Mouse (Mus musculus) C2C12 (cell line): ENCODE data around the gene Tas2r143. TPM values are rescaled to one million over a fixed set of nuclear protein-coding genes. Genes with fewer than 3 reads are reported as not detected.

Source experiments
- H3K27me3 ChIP-seq: one replicate; pipeline ENCODE4 v1.6.1; 2011; ENCODE audit not compliant: control insufficient read depth, insufficient read depth, insufficient read length
- H3K36me3 ChIP-seq: one replicate; pipeline ENCODE4 v1.6.1; 2011; ENCODE audit not compliant: control insufficient read depth, insufficient read depth
- H3K4me3 ChIP-seq: one replicate; pipeline ENCODE4 v1.5.1; 2011; ENCODE audit warnings: mild to moderate bottlenecking, control low read depth; ENCODE audit not compliant: poor library complexity, insufficient read depth, severe bottlenecking
- H3K79me2 ChIP-seq: one replicate; pipeline ENCODE4 v1.6.1; 2011; ENCODE audit not compliant: control insufficient read depth, insufficient read depth
- H3K79me3 ChIP-seq: one replicate; pipeline ENCODE4 v1.6.1; 2011; ENCODE audit warnings: low read depth, control low read depth
- H3ac ChIP-seq: one replicate; pipeline ENCODE3; 2011; ENCODE audit warnings: low read depth; ENCODE audit not compliant: control insufficient read depth, insufficient read length
- CEBPB ChIP-seq: IDR thresholded peaks from one replicate; pipeline ENCODE4 v1.6.1; 2011; ENCODE audit warnings: low read depth, mild to moderate bottlenecking, control low read depth, moderate library complexity
- CTCF ChIP-seq: IDR thresholded peaks from one replicate; pipeline ENCODE4 v1.5.1; 2011; ENCODE audit not compliant: control insufficient read depth, insufficient read depth, insufficient read length
- FOSL1 ChIP-seq: IDR thresholded peaks from one replicate; pipeline ENCODE4 v1.8.0; 2011; ENCODE audit warnings: mild to moderate bottlenecking, low read length; ENCODE audit not compliant: poor library complexity, insufficient read depth, severe bottlenecking
- MAX ChIP-seq: IDR thresholded peaks from one replicate; pipeline ENCODE4 v1.6.1; 2011; ENCODE audit warnings: mild to moderate bottlenecking, control low read depth
- MYOD1 ChIP-seq: IDR thresholded peaks from one replicate; pipeline ENCODE4 v1.6.1; 2011; ENCODE audit warnings: low read depth; ENCODE audit not compliant: control insufficient read depth, insufficient read length
- MYOG ChIP-seq: IDR thresholded peaks from one replicate; pipeline ENCODE4 v1.6.1; 2011; ENCODE audit not compliant: control insufficient read depth, insufficient read length; ENCODE audit errors: extremely low read depth
- USF1 ChIP-seq: IDR thresholded peaks from one replicate; pipeline ENCODE4 v1.6.1; 2011; ENCODE audit warnings: low read depth, mild to moderate bottlenecking, control low read depth, moderate library complexity
- polyA plus RNA-seq: library from polyadenylated mRNA; unstranded; fragments of >200 nt; fragmentation: generic; extraction: Trizol; gene quantifications from one replicate; pipeline ENCODE4 v1.2.1, GENCODE M21; 2012; ENCODE audit warnings: missing spikeins

Gene Tas2r143
- polyA plus RNA-seq, 1 experiment, result not detected

DNA sequence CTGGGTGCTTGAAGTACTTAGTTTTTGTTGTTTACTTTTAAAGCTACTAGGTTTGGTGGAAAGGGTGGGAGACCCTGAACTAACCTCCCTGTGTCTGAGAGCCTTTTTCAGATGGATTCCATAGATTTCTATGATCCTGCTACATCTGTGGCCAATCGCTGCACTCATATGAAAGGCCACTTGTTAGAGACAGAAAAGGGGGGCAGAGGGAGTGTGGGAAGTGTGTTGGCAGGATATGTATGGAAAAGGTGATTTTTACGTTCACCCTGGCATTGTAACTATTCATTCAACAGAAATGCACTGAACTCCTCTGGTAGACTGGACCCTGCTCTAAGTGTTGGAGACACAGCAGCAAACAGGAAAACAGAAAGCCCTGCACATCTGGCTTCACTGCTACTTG lies 18.8 kb upstream of the Tas2r143 start:
- Histone ChIP-seq H3K4me3 (no peak overlapping the region), H3K79me3 (no peaks in the 10 kb centered on the region), H3ac (no peak overlapping the region), H3K27me3 (no peaks in the 10 kb centered on the region), H3K79me2 (no peaks in the 10 kb centered on the region), H3K36me3 (no peaks in the 10 kb centered on the region)
- TF ChIP-seq MYOG, result no peak
- no peak for TF ChIP-seq MAX
- TF ChIP-seq USF1, result no peak
- TF ChIP-seq MYOD1, result no peak
- no peak for TF ChIP-seq CTCF
- TF ChIP-seq CEBPB, result no peak
- no peak for TF ChIP-seq FOSL1

DNA sequence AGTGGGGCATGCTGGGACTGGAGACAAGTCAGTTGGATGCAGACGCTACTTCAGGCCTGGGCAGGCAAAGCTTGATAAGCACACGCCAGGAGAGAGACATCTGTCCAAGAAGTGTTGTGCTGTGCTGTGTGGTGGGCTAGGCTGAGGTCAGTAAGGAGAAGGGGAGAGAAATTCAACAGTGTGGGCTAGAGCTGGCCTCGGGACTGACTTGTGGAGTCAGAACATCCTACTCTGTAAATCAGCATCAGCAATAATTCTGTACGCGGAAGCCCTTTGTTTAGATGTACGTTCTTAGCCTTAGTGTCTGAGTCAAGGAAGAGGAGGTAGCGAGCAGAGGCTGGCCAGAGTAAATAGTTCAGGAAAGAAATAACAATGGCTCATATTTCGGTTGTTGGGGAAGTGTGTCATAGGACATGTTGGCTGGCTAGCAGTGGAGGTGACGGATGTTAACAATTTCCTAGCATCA lies 18.1 kb upstream of the Tas2r143 start:
- peak overlapping the region; percentile 69 for H3ac ChIP-seq
- no peaks in the 10 kb centered on the region for H3K27me3 ChIP-seq
- TF ChIP-seq CEBPB (no peak), CTCF (no peak), FOSL1 (no peak)
- no peaks in the 10 kb centered on the region for H3K36me3 ChIP-seq
- H3K4me3 ChIP-seq, result no peak overlapping the region
- no peaks in the 10 kb centered on the region for H3K79me3 ChIP-seq
- H3K79me2 ChIP-seq, result no peaks in the 10 kb centered on the region

DNA sequence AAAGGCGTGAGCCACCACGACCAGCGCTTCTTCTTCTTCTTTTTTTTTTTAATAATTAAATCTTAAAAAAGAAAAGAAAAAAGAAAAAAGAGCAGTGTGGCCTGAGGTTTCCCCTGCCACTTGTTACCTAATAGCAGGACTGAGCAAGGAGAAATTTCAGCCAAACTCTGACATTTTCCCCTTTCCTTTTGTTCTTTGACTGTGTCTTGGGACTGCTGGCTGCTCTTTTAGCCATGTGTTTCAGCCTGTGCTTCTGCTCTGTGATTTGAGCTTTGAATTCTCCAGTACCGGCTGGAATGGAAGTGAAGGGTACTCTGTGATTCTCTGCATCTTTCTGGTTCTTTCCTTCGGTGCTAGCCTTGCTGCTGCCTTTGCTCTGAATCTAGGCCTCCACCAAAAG lies 16.7 kb upstream of the Tas2r143 start:
- no peaks in the 10 kb centered on the region for H3K36me3 ChIP-seq
- H3ac ChIP-seq, result no peak overlapping the region
- no peaks in the 10 kb centered on the region for H3K27me3 ChIP-seq
- no peak for TF ChIP-seq MAX
- TF ChIP-seq MYOG, result no peak
- no peak for TF ChIP-seq USF1
- TF ChIP-seq CTCF, result no peak
- TF ChIP-seq CEBPB, result no peak
- TF ChIP-seq MYOD1, result no peak
- no peak for TF ChIP-seq FOSL1
- no peaks in the 10 kb centered on the region for H3K79me3 ChIP-seq
- no peaks in the 10 kb centered on the region for H3K79me2 ChIP-seq
- H3K4me3 ChIP-seq, result no peak overlapping the region

- H3K79me2 ChIP-seq, result no peaks in the 10 kb centered on the region
- H3K27me3 ChIP-seq, result no peaks in the 10 kb centered on the region
- no peaks in the 10 kb centered on the region for H3K79me3 ChIP-seq
- no peak overlapping the region for H3K4me3 ChIP-seq
- H3K36me3 ChIP-seq, result no peaks in the 10 kb centered on the region
- H3ac ChIP-seq, result no peak overlapping the region
- TF ChIP-seq MYOG (no peak), MYOD1 (peak; percentile 100)
These were observed 14.4 kb upstream of the Tas2r143 start for GRCm38 (mm10) chr6:42385635-42386034.

DNA sequence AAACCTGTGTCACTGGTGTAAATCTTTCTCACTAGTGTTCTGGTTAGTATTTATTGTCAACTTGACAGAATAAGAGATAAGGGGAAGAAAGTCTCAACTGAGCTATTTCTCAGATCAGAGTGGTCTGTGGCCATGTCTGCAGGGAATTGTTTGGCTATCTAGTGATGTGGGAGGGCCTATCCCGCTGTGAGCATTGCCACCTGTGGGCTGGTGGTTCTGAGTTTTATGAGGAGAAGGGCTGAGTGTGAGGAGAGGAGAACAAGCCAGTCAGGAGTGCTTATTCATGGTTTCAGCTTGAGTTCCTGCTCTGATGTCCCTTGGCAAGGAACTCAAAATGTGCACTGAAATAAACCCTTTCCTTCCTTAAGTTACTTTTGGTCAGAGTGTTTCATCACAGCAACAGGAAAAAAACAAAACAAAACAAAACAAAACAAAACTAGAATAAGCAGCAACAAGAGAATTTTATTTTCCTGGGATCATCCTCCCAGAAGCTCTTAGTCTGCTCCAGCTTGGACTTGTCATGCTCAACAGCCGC lies 8.2 kb upstream of the Tas2r143 start:
- Histone ChIP-seq H3K27me3 (no peaks in the 10 kb centered on the region), H3K36me3 (no peaks in the 10 kb centered on the region), H3K79me2 (no peaks in the 10 kb centered on the region), H3K79me3 (no peaks in the 10 kb centered on the region), H3ac (no peak overlapping the region), H3K4me3 (no peak overlapping the region)
- no peak for TF ChIP-seq CEBPB
- peak; percentile 3 for TF ChIP-seq MYOD1

DNA sequence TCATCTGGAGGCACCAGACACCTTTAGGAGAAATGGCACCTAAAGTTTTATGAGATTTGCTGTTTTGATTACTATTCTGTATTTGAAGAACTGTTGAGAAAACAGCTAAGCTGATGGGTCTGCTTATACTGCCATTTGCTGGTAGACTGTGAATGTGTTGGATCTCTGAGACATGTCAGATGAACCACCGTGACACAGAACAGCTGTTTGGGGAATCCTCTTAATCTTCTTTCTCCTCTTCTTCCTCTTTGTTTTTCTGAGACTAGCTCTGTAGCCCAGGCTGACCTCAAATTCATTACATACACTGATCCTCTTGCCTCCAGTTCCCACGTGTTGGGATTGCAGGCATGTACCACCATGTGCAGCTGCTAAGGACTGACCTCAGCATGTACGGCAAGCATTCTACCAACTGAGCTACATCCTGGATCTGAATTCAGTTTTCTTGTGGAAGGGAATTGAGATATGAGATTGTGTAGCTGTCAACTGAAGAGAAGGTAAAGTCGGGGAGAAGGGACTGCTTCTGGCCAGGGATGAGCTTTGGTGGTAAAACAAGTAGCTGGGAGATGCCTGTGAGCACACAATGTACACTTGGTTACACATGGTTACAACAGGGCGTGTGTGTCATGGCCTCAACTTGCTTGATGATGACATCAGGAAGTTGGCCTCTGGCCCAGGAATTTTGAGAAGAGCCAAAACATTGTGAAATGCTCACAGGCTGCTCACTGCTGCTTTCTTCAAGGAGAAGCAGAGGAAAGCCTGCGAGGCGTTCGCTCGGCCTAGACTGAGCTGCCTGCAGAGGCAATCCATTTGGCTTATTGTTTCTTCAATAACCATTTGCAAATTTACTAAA lies 3.9 kb upstream of the Tas2r143 start:
- no peaks in the 10 kb centered on the region for H3K36me3 ChIP-seq
- TF ChIP-seq MAX (peak; percentile 70), CEBPB (peak; percentile 95), USF1 (no peak)
- H3ac ChIP-seq, result no peak overlapping the region
- no peak overlapping the region for H3K4me3 ChIP-seq
- H3K79me2 ChIP-seq, result no peaks in the 10 kb centered on the region
- no peaks in the 10 kb centered on the region for H3K79me3 ChIP-seq
- no peaks in the 10 kb centered on the region for H3K27me3 ChIP-seq
